ENCODE assay signal across 12 mouse cellular contexts in genomic region chr10:20630122-20630521, GRCm38 (mm10).
A peak's percentile ranks its signal among the peaks of the same experiment; 100 is the strongest.
DNase-seq lines count a peak whose midpoint lies in the region; ATAC-seq and TF ChIP-seq lines count a peak whose summit lies in the region.
"Had no signal": no experiment of that assay in that cellular context is flagged by ENCODE, and none has a peak within 500 bp of the region (broad histone marks: within the 10 kb centered on the region; RNA-seq: fewer than 3 reads in every experiment).

No protein-coding gene starts in this region.

- no peaks in the 10 kb centered on the region for H3K9me3 ChIP-seq in hindbrain, postnatal 0 days (ENCODE audit: low read length)
- H3K9me3 ChIP-seq in hindbrain, embryonic 13.5 days, result no peaks in the 10 kb centered on the region
- H3K9me3 ChIP-seq: forebrain, embryonic 15.5 days; midbrain, embryonic 13.5 days had no signal

- H3K4me1 ChIP-seq in hindbrain, postnatal 0 days (ENCODE audit: insufficient read depth, low read length), result no peaks in the 10 kb centered on the region
- H3K4me1 ChIP-seq in hindbrain, embryonic 13.5 days (replicated peaks), result no peaks in the 10 kb centered on the region
- peaks cover 10% of the 10 kb centered on the region for H3K4me1 ChIP-seq in brown adipose tissue, adult 24 weeks (ENCODE audit: control insufficient read depth, insufficient read depth, insufficient read length, low read length)
- H3K4me1 ChIP-seq in cerebellum, adult 2 months (ENCODE audit: control insufficient read depth, insufficient read depth, low read length), result no peaks in the 10 kb centered on the region
- H3K4me1 ChIP-seq: midbrain, embryonic 13.5 days had no signal

- no peak for ATAC-seq in hindbrain, postnatal 0 days
- no peak for ATAC-seq in hindbrain, embryonic 13.5 days (ENCODE audit: low FRiP score)
- ATAC-seq: forebrain, embryonic 15.5 days; midbrain, embryonic 13.5 days had no signal

- H3K27me3 ChIP-seq in hindbrain, postnatal 0 days (ENCODE audit: insufficient read depth, low read length), result no peaks in the 10 kb centered on the region
- H3K27me3 ChIP-seq in hindbrain, embryonic 13.5 days, result no peaks in the 10 kb centered on the region
- no peaks in the 10 kb centered on the region for H3K27me3 ChIP-seq in cerebellum, adult 2 months (ENCODE audit: control insufficient read depth, insufficient read depth, low read length)
- H3K27me3 ChIP-seq: forebrain, embryonic 15.5 days; midbrain, embryonic 13.5 days had no signal

- TF ChIP-seq POLR2A in cerebellum, adult 2 months (IDR thresholded peaks at IDR 0.05; ENCODE audit: borderline replicate concordance, insufficient read depth, low read length), result no peak

- no peak overlapping the region for H3K27ac ChIP-seq in hindbrain, postnatal 0 days
- no peak overlapping the region for H3K27ac ChIP-seq in hindbrain, embryonic 13.5 days
- peak overlapping the region; percentile 51; the same call in 1 of the 2 replicates for H3K27ac ChIP-seq in brown adipose tissue, adult 24 weeks (replicated peaks; ENCODE audit: low read depth, low read length)
- no peak overlapping the region for H3K27ac ChIP-seq in cerebellum, adult 2 months (ENCODE audit: insufficient read depth, low read length)
- H3K27ac ChIP-seq: forebrain, embryonic 15.5 days; kidney, postnatal 0 days; midbrain, embryonic 13.5 days had no signal

- H3K4me2 ChIP-seq in hindbrain, postnatal 0 days (ENCODE audit: low read depth, low read length), result no peak overlapping the region
- H3K4me2 ChIP-seq in hindbrain, embryonic 13.5 days, result no peak overlapping the region
- H3K4me2 ChIP-seq: forebrain, embryonic 15.5 days; midbrain, embryonic 13.5 days had no signal

- WGBS in hindbrain, postnatal 0 days, result 42% methylated on average over 7 of the region's 7 CpGs
- WGBS in hindbrain, embryonic 13.5 days, result 72% methylated on average over 7 of the region's 7 CpGs
- WGBS in cerebellum, adult 2 months, result 28% methylated on average over 7 of the region's 7 CpGs

- DNase-seq in adrenal gland, postnatal 10 days, result peak; percentile 69
- DNase-seq in adrenal gland, adult 8-10 months, result no peak
- peak; percentile 37 for DNase-seq in hindbrain, postnatal 0 days (ENCODE audit: low spot score)
- peak; percentile 82 for DNase-seq in lung, postnatal 10 days
- DNase-seq in cerebellum, adult 2 months, result no peak
- no peak for DNase-seq in embryo, embryonic 10 days (ENCODE audit: low spot score)
- DNase-seq: thymus, postnatal 25 days had no signal

- H3K4me3 ChIP-seq in hindbrain, postnatal 0 days (ENCODE audit: low read length), result no peak overlapping the region
- H3K4me3 ChIP-seq in hindbrain, embryonic 13.5 days, result no peak overlapping the region
- H3K4me3 ChIP-seq in brown adipose tissue, adult 24 weeks (ENCODE audit: insufficient read depth, low read depth, low read length), result no peak overlapping the region
- H3K4me3 ChIP-seq in cerebellum, adult 2 months (replicated peaks; ENCODE audit: insufficient read depth, low read depth, low read length), result no peak overlapping the region
- H3K4me3 ChIP-seq: forebrain, embryonic 15.5 days; midbrain, embryonic 13.5 days had no signal

- no peak for TF ChIP-seq CTCF in hindbrain, postnatal 0 days (IDR thresholded peaks at IDR 0.05; ENCODE audit: low read depth)
- TF ChIP-seq CTCF in cerebellum, adult 2 months (IDR thresholded peaks at IDR 0.05; ENCODE audit: borderline replicate concordance, insufficient read depth, low read depth, low read length), result no peak

- no peaks in the 10 kb centered on the region for H3K36me3 ChIP-seq in hindbrain, postnatal 0 days (ENCODE audit: insufficient read depth, low read length)
- no peaks in the 10 kb centered on the region for H3K36me3 ChIP-seq in hindbrain, embryonic 13.5 days
- H3K36me3 ChIP-seq: forebrain, embryonic 15.5 days; midbrain, embryonic 13.5 days had no signal

- H3K9ac ChIP-seq in hindbrain, postnatal 0 days (replicated peaks; ENCODE audit: low read length), result no peak overlapping the region
- no peak overlapping the region for H3K9ac ChIP-seq in hindbrain, embryonic 13.5 days
- H3K9ac ChIP-seq: forebrain, embryonic 15.5 days; midbrain, embryonic 13.5 days had no signal

Comparison
In these comparisons a context has a peak if more than half of its experiments do, and no peak if none do; other contexts are left out.
1. DNase-seq: peak in adrenal gland, postnatal 10 days (single experiment), hindbrain, postnatal 0 days (single experiment) and lung, postnatal 10 days (single experiment); none in adrenal gland, adult 8-10 months (single experiment), cerebellum, adult 2 months (0 of 2) and embryo, embryonic 10 days (single experiment).